ENCODE assay signal across 30 mouse cellular contexts in the genomic region with DNA sequence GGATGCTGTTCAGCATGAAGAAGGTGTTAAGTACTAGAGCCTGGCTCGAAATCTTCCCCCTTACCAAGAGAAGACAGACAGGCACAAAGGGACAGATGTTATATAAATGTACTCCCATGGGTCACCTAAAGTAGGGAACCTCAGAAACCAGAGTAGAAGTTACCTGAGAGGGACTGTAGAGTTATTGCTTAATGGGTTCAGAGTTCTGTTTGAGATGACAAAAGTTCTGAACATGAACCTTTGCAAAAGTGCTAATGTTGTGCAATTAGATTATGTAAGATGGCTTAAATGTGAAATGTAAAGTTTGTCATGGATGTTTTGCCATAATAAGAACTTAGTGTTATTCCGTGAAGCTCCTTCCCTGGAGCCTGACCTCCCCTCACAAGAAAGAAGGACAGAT.
A peak's percentile ranks its signal among the peaks of the same experiment; 100 is the strongest.
DNase-seq lines count a peak whose midpoint lies in the region; ATAC-seq and TF ChIP-seq lines count a peak whose summit lies in the region.
"Had no signal": no experiment of that assay in that cellular context is flagged by ENCODE, and none has a peak within 500 bp of the region (broad histone marks: within the 10 kb centered on the region; RNA-seq: fewer than 3 reads in every experiment).

No protein-coding gene starts in this region.

- no peaks in the 10 kb centered on the region; the same call in 1 of the 2 replicates for H3K9me3 ChIP-seq in liver, embryonic 11.5 days (ENCODE audit: control insufficient read depth, low read length)
- no peaks in the 10 kb centered on the region for H3K9me3 ChIP-seq in liver, embryonic 14.5 days (ENCODE audit: control insufficient read depth, low read length)
- no peaks in the 10 kb centered on the region for H3K9me3 ChIP-seq in liver, embryonic 12.5 days (replicated peaks)
- H3K9me3 ChIP-seq in liver, embryonic 16.5 days (replicated peaks; ENCODE audit: control insufficient read depth, low read length) = no peaks in the 10 kb centered on the region
- H3K9me3 ChIP-seq: embryonic facial prominence, embryonic 13.5 days; embryonic facial prominence, embryonic 15.5 days; forebrain, embryonic 10.5 days; forebrain, embryonic 12.5 days had no signal

- peak overlapping the region; percentile 58; the same call in 1 of the 2 replicates for H3K9ac ChIP-seq in liver, adult 2 months (ENCODE audit: low read depth, low read length)
- no peak overlapping the region for H3K9ac ChIP-seq in liver, embryonic 11.5 days (ENCODE audit: low read depth, low read length)
- no peak overlapping the region for H3K9ac ChIP-seq in liver, embryonic 14.5 days (replicated peaks)
- H3K9ac ChIP-seq in liver, embryonic 12.5 days = no peak overlapping the region
- H3K9ac ChIP-seq in liver, embryonic 16.5 days (ENCODE audit: low read depth, low read length) = no peak overlapping the region
- H3K9ac ChIP-seq: embryonic facial prominence, embryonic 13.5 days; embryonic facial prominence, embryonic 15.5 days; forebrain, embryonic 12.5 days had no signal

- H3K4me3 ChIP-seq in liver, adult 2 months (ENCODE audit: insufficient read depth, low read depth, low read length) = no peak overlapping the region
- H3K4me3 ChIP-seq in liver, embryonic 11.5 days (ENCODE audit: low read depth, low read length) = no peak overlapping the region
- H3K4me3 ChIP-seq in liver, embryonic 14.5 days (ENCODE audit: insufficient read depth in 1 of 2, low read depth in 2 of 2, low read length in 2 of 2) = no peak overlapping the region
- H3K4me3 ChIP-seq in liver, embryonic 12.5 days = no peak overlapping the region
- no peak overlapping the region for H3K4me3 ChIP-seq in liver, embryonic 16.5 days (ENCODE audit: low read depth, low read length)
- H3K4me3 ChIP-seq: embryonic facial prominence, embryonic 13.5 days; embryonic facial prominence, embryonic 15.5 days; erythroblast, embryonic 14.5 days; forebrain, embryonic 10.5 days; forebrain, embryonic 12.5 days had no signal

- no peaks in the 10 kb centered on the region; the same call in 1 of the 2 replicates for H3K36me3 ChIP-seq in liver, adult 2 months (ENCODE audit: control insufficient read depth, insufficient read depth, low read length)
- no peaks in the 10 kb centered on the region for H3K36me3 ChIP-seq in liver, embryonic 11.5 days (ENCODE audit: control insufficient read depth, insufficient read depth, low read length)
- H3K36me3 ChIP-seq in liver, embryonic 14.5 days (replicated peaks; ENCODE audit: control insufficient read depth, insufficient read depth, low read depth) = no peaks in the 10 kb centered on the region
- no peaks in the 10 kb centered on the region for H3K36me3 ChIP-seq in liver, embryonic 12.5 days
- no peaks in the 10 kb centered on the region for H3K36me3 ChIP-seq in liver, embryonic 16.5 days (ENCODE audit: control insufficient read depth, insufficient read depth)
- H3K36me3 ChIP-seq: embryonic facial prominence, embryonic 13.5 days; embryonic facial prominence, embryonic 15.5 days; forebrain, embryonic 10.5 days; forebrain, embryonic 12.5 days; G1E had no signal

- WGBS in liver, adult 2 months = 16% methylated on average over 2 of the region's 2 CpGs
- 79% methylated on average over 2 of the region's 2 CpGs for WGBS in liver, embryonic 11.5 days
- 45% methylated on average over 2 of the region's 2 CpGs for WGBS in liver, embryonic 14.5 days (ENCODE audit: insufficient replicate concordance)
- WGBS in liver, embryonic 12.5 days (ENCODE audit: insufficient replicate concordance) = 47% methylated on average over 2 of the region's 2 CpGs
- WGBS in liver, embryonic 16.5 days (ENCODE audit: insufficient replicate concordance) = 48% methylated on average over 2 of the region's 2 CpGs

- peaks cover 12% of the 10 kb centered on the region; the same call in 1 of the 2 replicates for H3K4me1 ChIP-seq in liver, adult 2 months (ENCODE audit: control insufficient read depth, insufficient read depth, low read length)
- no peaks in the 10 kb centered on the region for H3K4me1 ChIP-seq in liver, embryonic 11.5 days (replicated peaks; ENCODE audit: control insufficient read depth, insufficient read depth, low read length)
- no peaks in the 10 kb centered on the region; a peak in 1 of 4 replicates for H3K4me1 ChIP-seq in liver, embryonic 14.5 days (replicated peaks; ENCODE audit: control insufficient read depth in 2 of 2, insufficient read depth in 2 of 2, low read length in 1 of 2)
- no peaks in the 10 kb centered on the region for H3K4me1 ChIP-seq in liver, embryonic 12.5 days
- no peaks in the 10 kb centered on the region for H3K4me1 ChIP-seq in liver, embryonic 16.5 days (ENCODE audit: control insufficient read depth, low read depth, low read length)
- H3K4me1 ChIP-seq: embryonic facial prominence, embryonic 13.5 days; embryonic facial prominence, embryonic 15.5 days; forebrain, embryonic 10.5 days; forebrain, embryonic 12.5 days had no signal

- no peak for TF ChIP-seq POLR2A in liver, adult 2 months (IDR thresholded peaks at IDR 0.05; ENCODE audit: extremely low read depth, insufficient read depth, low read length)

- no peak overlapping the region for H3K4me2 ChIP-seq in liver, embryonic 11.5 days
- H3K4me2 ChIP-seq in liver, embryonic 14.5 days (ENCODE audit: low read depth) = no peak overlapping the region
- no peak overlapping the region for H3K4me2 ChIP-seq in liver, embryonic 12.5 days
- no peak overlapping the region for H3K4me2 ChIP-seq in liver, embryonic 16.5 days (ENCODE audit: low read depth, low read length)
- H3K4me2 ChIP-seq: embryonic facial prominence, embryonic 13.5 days; embryonic facial prominence, embryonic 15.5 days; forebrain, embryonic 12.5 days had no signal

- no peak for TF ChIP-seq CTCF in liver, adult 2 months (IDR thresholded peaks at IDR 0.05; ENCODE audit: low read depth, low read length)
- no peak for TF ChIP-seq CTCF in liver, embryonic 14.5 days (IDR thresholded peaks at IDR 0.05; ENCODE audit: low read depth)

- ATAC-seq in liver, embryonic 11.5 days (replicated peaks; ENCODE audit: low FRiP score) = no peak
- ATAC-seq in liver, embryonic 14.5 days (ENCODE audit: insufficient read depth) = 0 out of 2 replicates have a peak, but pooled peaks have one; percentile 35
- ATAC-seq in liver, embryonic 12.5 days = no peak
- peak; percentile 80 for ATAC-seq in liver, embryonic 16.5 days (ENCODE audit: low read depth)
- peak; percentile 56 for ATAC-seq in megakaryocyte, adult 5-6 weeks (ENCODE audit: poor library complexity, severe bottlenecking)
- ATAC-seq: activated CD4-positive, CD25-positive, alpha-beta regulatory T cell, adult 4 months; CD4-positive, CD25-positive, alpha-beta regulatory T cell, adult 4 months; forebrain, embryonic 14.5 days; Patski had no signal

- H3K79me2 ChIP-seq in liver, adult 2 months (ENCODE audit: control insufficient read depth, insufficient read depth, low read length) = peaks cover 3% of the 10 kb centered on the region; the same call in 1 of the 2 replicates

- DNase-seq in liver, adult 2 months (ENCODE audit: extremely low read depth, low read depth, low spot score) = peak; percentile 99
- DNase-seq in liver, embryonic 11.5 days (ENCODE audit: low spot score) = no peak
- peak in 1 of 3 experiments; percentile 15 for DNase-seq in liver, embryonic 14.5 days (ENCODE audit: low read depth in 3 of 3, low spot score in 3 of 3)
- DNase-seq in gastrocnemius, postnatal 4 days (ENCODE audit: low spot score in 2 of 2) = no peak
- no peak for DNase-seq in left cerebral cortex, adult 9 months (ENCODE audit: low spot score in 2 of 2)
- DNase-seq: adrenal gland, adult 8-10 months; adrenal gland, postnatal 14 days; adrenal gland, postnatal 36 days; B cell, adult 2 months; cerebellum, adult 11 months; cerebellum, adult 18-20 months; cerebellum, adult 8-10 months; cerebellum, adult 9-11 months; cerebellum, postnatal 14 days; cerebellum, postnatal 36 days; embryo, embryonic 11 days had no signal

- H3K27me3 ChIP-seq in liver, adult 2 months (ENCODE audit: control insufficient read depth, insufficient read depth, low read length) = no peaks in the 10 kb centered on the region
- H3K27me3 ChIP-seq in liver, embryonic 11.5 days (replicated peaks; ENCODE audit: control insufficient read depth, insufficient read depth, low read length) = no peaks in the 10 kb centered on the region
- no peaks in the 10 kb centered on the region for H3K27me3 ChIP-seq in liver, embryonic 14.5 days (ENCODE audit: control insufficient read depth, insufficient read depth, low read length)
- no peaks in the 10 kb centered on the region for H3K27me3 ChIP-seq in liver, embryonic 12.5 days (replicated peaks)
- H3K27me3 ChIP-seq in liver, embryonic 16.5 days (ENCODE audit: control insufficient read depth, insufficient read depth, low read depth, low read length) = no peaks in the 10 kb centered on the region
- H3K27me3 ChIP-seq: CH12.LX; embryonic facial prominence, embryonic 13.5 days; embryonic facial prominence, embryonic 15.5 days; forebrain, embryonic 12.5 days; Patski had no signal

- 0 out of 2 replicates have a peak, but pooled peaks have one; percentile 11 for TF ChIP-seq EP300 in liver, embryonic 14.5 days (IDR thresholded peaks at IDR 0.05; ENCODE audit: low read depth)

- peak overlapping the region; percentile 100 for H3K27ac ChIP-seq in liver, adult 2 months (replicated peaks; ENCODE audit: insufficient read depth, low read depth, low read length)
- no peak overlapping the region for H3K27ac ChIP-seq in liver, embryonic 11.5 days (ENCODE audit: low read depth, low read length)
- H3K27ac ChIP-seq in liver, embryonic 14.5 days = no peak overlapping the region
- no peak overlapping the region for H3K27ac ChIP-seq in liver, embryonic 12.5 days
- H3K27ac ChIP-seq in liver, embryonic 16.5 days (ENCODE audit: low read length) = peak overlapping the region; percentile 83
- H3K27ac ChIP-seq: embryonic facial prominence, embryonic 13.5 days; embryonic facial prominence, embryonic 15.5 days; forebrain, embryonic 10.5 days; forebrain, embryonic 12.5 days had no signal

Comparison
In these comparisons a context has a peak if more than half of its experiments do, and no peak if none do; other contexts are left out.
1. H3K27ac ChIP-seq: peak in liver, adult 2 months (single experiment) and liver, embryonic 16.5 days (single experiment); none in liver, embryonic 11.5 days (single experiment), liver, embryonic 14.5 days (single experiment) and liver, embryonic 12.5 days (single experiment).
2. ATAC-seq: peak in liver, embryonic 14.5 days (single experiment), liver, embryonic 16.5 days (single experiment) and megakaryocyte, adult 5-6 weeks (single experiment); none in liver, embryonic 11.5 days (single experiment) and liver, embryonic 12.5 days (single experiment).